Mouse (Mus musculus) erythroblast, embryonic 14.5 days (primary cell): ENCODE data around the gene Uqcc2.

Source experiments
- GATA1 ChIP-seq: IDR thresholded peaks from 2 replicates; pipeline ENCODE4 v1.6.1; 2012; ENCODE audit warnings: low read length, inconsistent platforms, mixed read lengths
- TAL1 ChIP-seq: IDR thresholded peaks from 3 replicates; pipeline ENCODE4 v1.6.1; 2012; ENCODE audit warnings: low read length, inconsistent platforms, mixed read lengths

DNA sequence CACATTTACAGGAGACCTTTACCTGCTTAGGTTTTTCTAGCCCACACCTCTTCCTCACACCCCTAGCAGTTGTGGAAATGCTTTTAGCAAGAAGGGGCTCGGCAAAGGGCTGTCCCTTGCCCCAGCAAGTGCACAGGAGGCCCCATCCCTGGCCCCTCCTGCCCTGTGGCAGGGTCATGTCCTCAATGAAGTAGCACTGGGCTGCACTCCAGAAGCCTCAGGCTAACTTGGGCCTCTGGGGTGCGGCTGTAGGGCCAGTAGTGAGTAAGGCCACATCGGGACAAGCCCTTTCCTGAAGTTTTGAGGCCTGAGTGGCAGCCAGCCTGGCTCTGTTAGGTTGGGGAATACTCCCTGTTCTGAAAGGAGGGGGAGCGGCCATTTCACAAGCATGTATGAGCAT lies 27.2 kb upstream of the Uqcc2 start:
- TF ChIP-seq TAL1 (no peak), GATA1 (no peak)
